Mouse (Mus musculus) erythroblast, adult 5-6 weeks (primary cell): ENCODE measurements around the gene Anapc7. TPM values are rescaled to one million over a fixed set of nuclear protein-coding genes. Genes with fewer than 3 reads are reported as not detected.
"Not testable (repeated sequence)": the region's sequence is repeated elsewhere in the genome, so short reads cannot be mapped to it uniquely, and the experiment has no call there.

Source experiments
- ATAC-seq: replicated peaks from 2 replicates; pipeline ENCODE4 v1.8.0; 2016; ENCODE audit warnings: moderate number of reproducible peaks, mild to moderate bottlenecking, moderate TSS enrichment, inconsistent platforms; ENCODE audit not compliant: poor library complexity, low FRiP score, severe bottlenecking
- total RNA-seq, 2 experiments: library from RNA; stranded (forward) in 1 of 2; stranded (reverse) in 1 of 2; fragments of 150-400 nt in 1 of 2; fragments of 200-764, 138-1000 nt in 1 of 2; gene quantifications; 2 replicates each; pipeline versions ENCODE4 v1.2.3 to v1.2.4; 2015 to 2017; ENCODE audit warnings: low replicate concordance in 2 of 2

Gene Anapc7
- total RNA-seq, 2 experiments from 2014 or later, result 14.6 to 16.3 TPM

- ATAC-seq, result no peak
Observed at GRCm38 (mm10) chr5:122447857-122448256, 26.4 kb downstream of the Anapc7 start.

GRCm38 (mm10) chr5:122448869-122449268 lies 27.4 kb downstream of the Anapc7 start:
- no peak for ATAC-seq

GRCm38 (mm10) chr5:122449946-122450345 lies 28.5 kb downstream of the Anapc7 start:
- ATAC-seq, result no peak

- no peak for ATAC-seq
Observed at GRCm38 (mm10) chr5:122450913-122451317, 29.4 kb downstream of the Anapc7 start.

- no peak for ATAC-seq
Observed at GRCm38 (mm10) chr5:122451324-122451723, 29.8 kb downstream of the Anapc7 start.

- no peak for ATAC-seq
Observed at GRCm38 (mm10) chr5:122452194-122452593, 30.7 kb downstream of the Anapc7 start.

- ATAC-seq, result no peak
Observed at GRCm38 (mm10) chr5:122453188-122453587, 31.7 kb downstream of the Anapc7 start.

GRCm38 (mm10) chr5:122454442-122454841 lies 32.9 kb downstream of the Anapc7 start:
- no peak for ATAC-seq

GRCm38 (mm10) chr5:122454883-122455282 lies 33.4 kb downstream of the Anapc7 start:
- ATAC-seq, result no peak

GRCm38 (mm10) chr5:122455584-122455983 lies 34.1 kb downstream of the Anapc7 start:
- no peak for ATAC-seq

- ATAC-seq, result not testable (repeated sequence)
Observed at GRCm38 (mm10) chr5:122457054-122457453, 35.6 kb downstream of the Anapc7 start.

GRCm38 (mm10) chr5:122458066-122458465 lies 36.6 kb downstream of the Anapc7 start:
- ATAC-seq, result no peak

- ATAC-seq, result no peak
Observed at GRCm38 (mm10) chr5:122459335-122459734, 37.8 kb downstream of the Anapc7 start.

- ATAC-seq, result no peak
Observed at GRCm38 (mm10) chr5:122460656-122461055, 39.2 kb downstream of the Anapc7 start.

- ATAC-seq, result no peak
Observed at GRCm38 (mm10) chr5:122461431-122461830, 39.9 kb downstream of the Anapc7 start.

GRCm38 (mm10) chr5:122471658-122472057 lies 50.2 kb downstream of the Anapc7 start:
- ATAC-seq, result no peak

GRCm38 (mm10) chr5:122474643-122475363 lies 53.3 kb downstream of the Anapc7 start:
- no peak for ATAC-seq

GRCm38 (mm10) chr5:122476078-122476477 lies 54.6 kb downstream of the Anapc7 start:
- no peak for ATAC-seq

- no peak for ATAC-seq
Observed at GRCm38 (mm10) chr5:122477492-122477891, 56.0 kb downstream of the Anapc7 start.

GRCm38 (mm10) chr5:122479131-122479530 lies 57.6 kb downstream of the Anapc7 start:
- ATAC-seq, result no peak

GRCm38 (mm10) chr5:122481844-122482243 lies 60.4 kb downstream of the Anapc7 start:
- no peak for ATAC-seq
